Comparison of ENCODE assay signal across 7 mouse cellular contexts in the genomic region with DNA sequence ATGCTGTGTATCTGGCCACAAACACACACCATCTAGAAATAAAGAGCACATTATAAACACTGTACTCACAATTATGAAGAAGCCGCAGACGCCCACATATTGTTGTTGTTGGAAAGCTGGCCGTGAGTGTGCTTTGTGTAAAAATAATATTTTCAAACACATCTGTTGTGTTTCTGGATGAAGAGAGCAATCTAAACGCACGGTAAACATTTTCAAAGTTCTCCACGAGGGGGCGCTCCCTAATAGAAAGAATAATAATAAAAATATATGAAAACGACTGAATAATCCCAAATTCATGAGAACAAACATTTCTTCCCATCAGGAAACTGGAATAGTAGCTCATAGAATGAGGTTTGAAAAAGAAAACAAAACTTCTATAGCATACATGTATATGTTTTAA.
DNase-seq lines count a peak whose midpoint lies in the region; ATAC-seq lines count a peak whose summit lies in the region.

No protein-coding gene starts in this region.

- 19% methylated on average over 8 of the region's 8 CpGs for WGBS in intestine, embryonic 14.5 days
- 12% methylated on average over 8 of the region's 8 CpGs for WGBS in intestine, embryonic 16.5 days
- 24% methylated on average over 8 of the region's 8 CpGs for WGBS in embryonic facial prominence, embryonic 10.5 days

- no peaks in the 10 kb centered on the region for H3K27me3 ChIP-seq in intestine, embryonic 14.5 days (replicated peaks; ENCODE audit: control insufficient read depth, insufficient read depth, low read length)
- H3K27me3 ChIP-seq in intestine, embryonic 16.5 days (replicated peaks; ENCODE audit: control insufficient read depth, insufficient read depth, low read length) = no peaks in the 10 kb centered on the region
- H3K27me3 ChIP-seq in embryonic facial prominence, embryonic 10.5 days (replicated peaks; ENCODE audit: low read depth, poor library complexity, severe bottlenecking) = no peaks in the 10 kb centered on the region

- peak; percentile 63 for DNase-seq in intestine, embryonic 14.5 days (ENCODE audit: low spot score)
- peak; percentile 53 for DNase-seq in 3T3-L1 (ENCODE audit: low read depth, low spot score)
- peak; percentile 33 for DNase-seq in A20 (ENCODE audit: low read depth, low spot score)
- peak; percentile 12 for DNase-seq in embryonic facial prominence, embryonic 10.5 days (ENCODE audit: low spot score)
- peak; percentile 3 for DNase-seq in lung, postnatal 36 days
- DNase-seq in spleen, postnatal 14 days (ENCODE audit: low spot score in 2 of 2) = no peak

- H3K4me3 ChIP-seq in intestine, embryonic 14.5 days (ENCODE audit: low read depth, low read length) = no peak overlapping the region
- H3K4me3 ChIP-seq in intestine, embryonic 16.5 days (ENCODE audit: low read length) = no peak overlapping the region
- no peak overlapping the region for H3K4me3 ChIP-seq in embryonic facial prominence, embryonic 10.5 days

- H3K9me3 ChIP-seq in intestine, embryonic 14.5 days (ENCODE audit: control insufficient read depth, low read length) = no peaks in the 10 kb centered on the region
- no peaks in the 10 kb centered on the region for H3K9me3 ChIP-seq in intestine, embryonic 16.5 days (ENCODE audit: control insufficient read depth, low read length)
- H3K9me3 ChIP-seq in embryonic facial prominence, embryonic 10.5 days = no peaks in the 10 kb centered on the region

- H3K4me2 ChIP-seq in intestine, embryonic 14.5 days (ENCODE audit: low read length) = no peak overlapping the region
- H3K4me2 ChIP-seq in intestine, embryonic 16.5 days (ENCODE audit: low read depth, low read length) = no peak overlapping the region

- H3K36me3 ChIP-seq in intestine, embryonic 14.5 days (ENCODE audit: control insufficient read depth, insufficient read depth, low read length) = no peaks in the 10 kb centered on the region
- no peaks in the 10 kb centered on the region for H3K36me3 ChIP-seq in intestine, embryonic 16.5 days (ENCODE audit: control insufficient read depth, insufficient read depth, low read length)
- H3K36me3 ChIP-seq in embryonic facial prominence, embryonic 10.5 days (replicated peaks) = no peaks in the 10 kb centered on the region

- H3K9ac ChIP-seq in intestine, embryonic 14.5 days (ENCODE audit: low read length) = no peak overlapping the region
- H3K9ac ChIP-seq in intestine, embryonic 16.5 days (ENCODE audit: low read depth, low read length) = no peak overlapping the region

- H3K27ac ChIP-seq in intestine, embryonic 14.5 days (ENCODE audit: low read depth) = no peak overlapping the region
- no peak overlapping the region for H3K27ac ChIP-seq in intestine, embryonic 16.5 days (ENCODE audit: low read length)
- no peak overlapping the region for H3K27ac ChIP-seq in embryonic facial prominence, embryonic 10.5 days (replicated peaks)

- ATAC-seq in intestine, embryonic 14.5 days (replicated peaks; ENCODE audit: low FRiP score, low TSS enrichment, low read depth) = no peak
- no peak for ATAC-seq in intestine, embryonic 16.5 days

- H3K4me1 ChIP-seq in intestine, embryonic 14.5 days (replicated peaks; ENCODE audit: control insufficient read depth, insufficient read depth, low read length) = no peaks in the 10 kb centered on the region
- no peaks in the 10 kb centered on the region for H3K4me1 ChIP-seq in intestine, embryonic 16.5 days (ENCODE audit: control insufficient read depth, insufficient read depth, low read length)
- H3K4me1 ChIP-seq in embryonic facial prominence, embryonic 10.5 days = no peaks in the 10 kb centered on the region

Comparison
In these comparisons a context has a peak if more than half of its experiments do, and no peak if none do; other contexts are left out.
1. DNase-seq: peak in intestine, embryonic 14.5 days (single experiment), 3T3-L1 (single experiment), A20 (single experiment), embryonic facial prominence, embryonic 10.5 days (single experiment) and lung, postnatal 36 days (single experiment); none in spleen, postnatal 14 days (0 of 2).